Mouse (Mus musculus): ENCODE measurements around the gene Gm6020.
"Not testable (repeated sequence)": the region's sequence is repeated elsewhere in the genome, so short reads cannot be mapped to it uniquely, and the experiment has no call there.

GRCm38 (mm10) chr19:61183590-61183989, at the start of gene Gm6020:
- TF ChIP-seq CTCF (IDR thresholded peaks at IDR 0.05; ENCODE audit: extremely low read depth, insufficient read depth, insufficient read length, insufficient replicate concordance); POLR2A (IDR thresholded peaks at IDR 0.05; ENCODE audit: low read depth, low read length): not testable (repeated sequence)

Data from spleen, adult 2 months (tissue).